Mouse (Mus musculus): ENCODE results near the gene Etl4. TPM values are rescaled to one million over a fixed set of nuclear protein-coding genes. Genes with fewer than 3 reads are reported as not detected.

The Etl4 gene
- polyA plus RNA-seq, 1 experiment = 7.4 TPM

GRCm38 (mm10) chr2:20507832-20508723, 598.5 kb downstream of the Etl4 start:
- Histone ChIP-seq H3K4me3 (no peak overlapping the region), H3ac (ENCODE audit: control insufficient read depth, insufficient read length) (no peak overlapping the region), H3K27me3 (ENCODE audit: control insufficient read depth, insufficient read depth, insufficient read length) (no peaks in the 10 kb centered on the region), H3K79me2 (ENCODE audit: control insufficient read depth, insufficient read depth) (no peaks in the 10 kb centered on the region), H3K4me2 (ENCODE audit: low read depth) (no peak overlapping the region), H3K36me3 (ENCODE audit: control insufficient read depth, insufficient read depth) (no peaks in the 10 kb centered on the region)
- TF ChIP-seq CEBPB (IDR thresholded peaks at IDR 0.05; ENCODE audit: insufficient read depth, poor library complexity, severe bottlenecking) = no peak
- no peak for TF ChIP-seq MYOD1 (IDR thresholded peaks at IDR 0.05; ENCODE audit: control insufficient read depth in 1 of 3, insufficient read length in 2 of 3, low read depth in 2 of 3)
- no peak for TF ChIP-seq USF1 (IDR thresholded peaks at IDR 0.05; ENCODE audit: low read depth)
- no peak for TF ChIP-seq E2F4 (IDR thresholded peaks at IDR 0.05; ENCODE audit: insufficient read depth)
- TF ChIP-seq SRF (IDR thresholded peaks at IDR 0.05; ENCODE audit: control insufficient read depth, insufficient read length, low read depth) = no peak
- no peak for TF ChIP-seq REST (IDR thresholded peaks at IDR 0.05; ENCODE audit: insufficient read depth, insufficient read length)
- no peak for TF ChIP-seq POLR2AphosphoS2 (IDR thresholded peaks at IDR 0.05; ENCODE audit: insufficient read length, low read depth)
- no peak for TF ChIP-seq POLR2A (IDR thresholded peaks at IDR 0.05; ENCODE audit: insufficient read length, low read depth)
- TF ChIP-seq MAX (IDR thresholded peaks at IDR 0.05; ENCODE audit: low read depth) = no peak
- no peak for TF ChIP-seq TCF12 (IDR thresholded peaks at IDR 0.05; ENCODE audit: insufficient read depth, poor library complexity, severe bottlenecking)
- TF ChIP-seq TCF3 (IDR thresholded peaks at IDR 0.05; ENCODE audit: insufficient read length, low read depth) = no peak

GRCm38 (mm10) chr2:20508724-20509052, 599.1 kb downstream of the Etl4 start:
- Histone ChIP-seq H3K36me3 (ENCODE audit: control insufficient read depth, insufficient read depth) (no peaks in the 10 kb centered on the region), H3K79me2 (ENCODE audit: control insufficient read depth, insufficient read depth) (no peaks in the 10 kb centered on the region), H3ac (ENCODE audit: control insufficient read depth, insufficient read length) (no peak overlapping the region), H3K4me3 (no peak overlapping the region), H3K4me2 (ENCODE audit: low read depth) (no peak overlapping the region), H3K27me3 (ENCODE audit: control insufficient read depth, insufficient read depth, insufficient read length) (no peaks in the 10 kb centered on the region)
- TF ChIP-seq TCF3 (IDR thresholded peaks at IDR 0.05; ENCODE audit: insufficient read length, low read depth) = no peak
- no peak for TF ChIP-seq CEBPB (IDR thresholded peaks at IDR 0.05; ENCODE audit: insufficient read depth, poor library complexity, severe bottlenecking)
- no peak for TF ChIP-seq MYOD1 (IDR thresholded peaks at IDR 0.05; ENCODE audit: control insufficient read depth in 1 of 3, insufficient read length in 2 of 3, low read depth in 2 of 3)
- no peak for TF ChIP-seq E2F4 (IDR thresholded peaks at IDR 0.05; ENCODE audit: insufficient read depth)
- no peak for TF ChIP-seq REST (IDR thresholded peaks at IDR 0.05; ENCODE audit: insufficient read depth, insufficient read length)
- no peak for TF ChIP-seq MYOG (IDR thresholded peaks at IDR 0.05; ENCODE audit: control insufficient read depth in 1 of 3, insufficient read depth in 1 of 3, insufficient read length in 2 of 3, low read depth in 2 of 3)
- TF ChIP-seq TCF12 (IDR thresholded peaks at IDR 0.05; ENCODE audit: insufficient read depth, poor library complexity, severe bottlenecking) = no peak
- no peak for TF ChIP-seq MAX (IDR thresholded peaks at IDR 0.05; ENCODE audit: low read depth)
- TF ChIP-seq POLR2A (IDR thresholded peaks at IDR 0.05; ENCODE audit: insufficient read length, low read depth) = no peak
- no peak for TF ChIP-seq POLR2AphosphoS2 (IDR thresholded peaks at IDR 0.05; ENCODE audit: insufficient read length, low read depth)
- TF ChIP-seq SRF (IDR thresholded peaks at IDR 0.05; ENCODE audit: control insufficient read depth, insufficient read length, low read depth) = no peak
- no peak for TF ChIP-seq USF1 (IDR thresholded peaks at IDR 0.05; ENCODE audit: low read depth)

- TF ChIP-seq E2F4 (IDR thresholded peaks at IDR 0.05; ENCODE audit: insufficient read depth) (no peak), TCF3 (IDR thresholded peaks at IDR 0.05; ENCODE audit: insufficient read length, low read depth) (no peak), POLR2A (IDR thresholded peaks at IDR 0.05; ENCODE audit: insufficient read length, low read depth) (no peak), CEBPB (IDR thresholded peaks at IDR 0.05; ENCODE audit: insufficient read depth, poor library complexity, severe bottlenecking) (no peak), USF1 (IDR thresholded peaks at IDR 0.05; ENCODE audit: low read depth) (no peak), MAX (IDR thresholded peaks at IDR 0.05; ENCODE audit: low read depth) (no peak), TCF12 (IDR thresholded peaks at IDR 0.05; ENCODE audit: insufficient read depth, poor library complexity, severe bottlenecking) (no peak), REST (IDR thresholded peaks at IDR 0.05; ENCODE audit: insufficient read depth, insufficient read length) (no peak), SRF (IDR thresholded peaks at IDR 0.05; ENCODE audit: control insufficient read depth, insufficient read length, low read depth) (no peak), MYOG (IDR thresholded peaks at IDR 0.05; ENCODE audit: control insufficient read depth in 1 of 3, insufficient read depth in 1 of 3, insufficient read length in 2 of 3, low read depth in 2 of 3) (no peak), POLR2AphosphoS2 (IDR thresholded peaks at IDR 0.05; ENCODE audit: insufficient read length, low read depth) (no peak), MYOD1 (IDR thresholded peaks at IDR 0.05; ENCODE audit: control insufficient read depth in 1 of 3, insufficient read length in 2 of 3, low read depth in 2 of 3) (no peak)
- Histone ChIP-seq H3K4me2 (ENCODE audit: low read depth) (no peak overlapping the region), H3K79me2 (ENCODE audit: control insufficient read depth, insufficient read depth) (no peaks in the 10 kb centered on the region), H3K27me3 (ENCODE audit: control insufficient read depth, insufficient read depth, insufficient read length) (no peaks in the 10 kb centered on the region), H3ac (ENCODE audit: control insufficient read depth, insufficient read length) (no peak overlapping the region), H3K4me3 (no peak overlapping the region), H3K36me3 (ENCODE audit: control insufficient read depth, insufficient read depth) (no peaks in the 10 kb centered on the region)
Measured at GRCm38 (mm10) chr2:20510061-20510460, 600.5 kb downstream of the Etl4 start.

- Histone ChIP-seq H3ac (ENCODE audit: control insufficient read depth, insufficient read length) (no peak overlapping the region), H3K4me3 (no peak overlapping the region), H3K36me3 (ENCODE audit: control insufficient read depth, insufficient read depth) (no peaks in the 10 kb centered on the region), H3K27me3 (ENCODE audit: control insufficient read depth, insufficient read depth, insufficient read length) (no peaks in the 10 kb centered on the region), H3K79me2 (ENCODE audit: control insufficient read depth, insufficient read depth) (no peaks in the 10 kb centered on the region), H3K4me2 (ENCODE audit: low read depth) (no peak overlapping the region)
- no peak for TF ChIP-seq CEBPB (IDR thresholded peaks at IDR 0.05; ENCODE audit: insufficient read depth, poor library complexity, severe bottlenecking)
- no peak for TF ChIP-seq POLR2AphosphoS2 (IDR thresholded peaks at IDR 0.05; ENCODE audit: insufficient read length, low read depth)
- TF ChIP-seq SRF (IDR thresholded peaks at IDR 0.05; ENCODE audit: control insufficient read depth, insufficient read length, low read depth) = no peak
- TF ChIP-seq MAX (IDR thresholded peaks at IDR 0.05; ENCODE audit: low read depth) = no peak
- TF ChIP-seq TCF12 (IDR thresholded peaks at IDR 0.05; ENCODE audit: insufficient read depth, poor library complexity, severe bottlenecking) = no peak
- TF ChIP-seq MYOG (IDR thresholded peaks at IDR 0.05; ENCODE audit: control insufficient read depth in 1 of 3, insufficient read depth in 1 of 3, insufficient read length in 2 of 3, low read depth in 2 of 3) = no peak
- TF ChIP-seq USF1 (IDR thresholded peaks at IDR 0.05; ENCODE audit: low read depth) = no peak
- TF ChIP-seq POLR2A (IDR thresholded peaks at IDR 0.05; ENCODE audit: insufficient read length, low read depth) = no peak
- TF ChIP-seq REST (IDR thresholded peaks at IDR 0.05; ENCODE audit: insufficient read depth, insufficient read length) = no peak
- no peak for TF ChIP-seq E2F4 (IDR thresholded peaks at IDR 0.05; ENCODE audit: insufficient read depth)
- no peak for TF ChIP-seq TCF3 (IDR thresholded peaks at IDR 0.05; ENCODE audit: insufficient read length, low read depth)
- no peak for TF ChIP-seq MYOD1 (IDR thresholded peaks at IDR 0.05; ENCODE audit: control insufficient read depth in 1 of 3, insufficient read length in 2 of 3, low read depth in 2 of 3)
Measured at GRCm38 (mm10) chr2:20516270-20516865, 606.8 kb downstream of the Etl4 start.

Measured in myocyte (in vitro differentiated cells).